Mouse (Mus musculus) adrenal gland, adult 18-20 months (tissue): Measurements from ENCODE around the gene Klhl26. TPM values are rescaled to one million over a fixed set of nuclear protein-coding genes. Genes with fewer than 3 reads are reported as not detected.
"Not testable (repeated sequence)": the region's sequence is repeated elsewhere in the genome, so short reads cannot be mapped to it uniquely, and the experiment has no call there.

ENCODE experiments used
- DNase-seq, 2 experiments: peaks; one replicate each; pipeline ENCODE4 v3.0.0; 2021 to 2022; ENCODE audit warnings: low spot score in 2 of 2
- long read RNA-seq, 2 experiments: library from polyadenylated mRNA; stranded (forward); transcript quantifications; one replicate each; pipeline ENCODE4 v2.0.0; 2021
- total RNA-seq, 2 experiments: library from RNA; stranded (reverse); gene quantifications; 1 replicate in 1 of 2; 2 replicates in 1 of 2; pipeline ENCODE4 v1.2.3; 2021

Klhl26 gene
- 10 to 100 TPM; 26.0 to 27.0 TPM for total RNA-seq
- long read RNA-seq, experiment 1, transcript Klhl26-202 (2 exons, 2,734 nt) = minor isoform, 8 of 88 reads
- long read RNA-seq, experiment 1, transcript Klhl26-201 (3 exons, 2,991 nt) = major isoform, 60 of 88 reads
- long read RNA-seq, experiment 1, partial matches to known transcripts = 2 of 88 reads
- long read RNA-seq, experiment 1, other reads (novel, unspliced or antisense) = 17 of 88 reads
- long read RNA-seq, experiment 2, transcript Klhl26-201 (3 exons, 2,991 nt) = major isoform, 67 of 131 reads
- long read RNA-seq, experiment 2, transcript Klhl26-202 (2 exons, 2,734 nt) = minor isoform, 7 of 131 reads
- long read RNA-seq, experiment 2, partial matches to known transcripts = 2 of 131 reads
- long read RNA-seq, experiment 2, other reads (novel, unspliced or antisense) = 49 of 131 reads

GRCm38 (mm10) chr8:70476333-70477268 is at the start of gene Klhl26:
Klhl26 (minus strand) TSS chr8:70476968.
- DNase-seq = peak; percentile 95 to 96

GRCm38 (mm10) chr8:70522592-70523403 is 46.0 kb upstream of the Klhl26 start:
- peak; percentile 94 to 96 for DNase-seq

- no peak for DNase-seq
Measured at GRCm38 (mm10) chr8:70519606-70520005, 42.8 kb upstream of the Klhl26 start.

GRCm38 (mm10) chr8:70519043-70519442 is 42.3 kb upstream of the Klhl26 start:
- no peak for DNase-seq

- no peak for DNase-seq
Measured at GRCm38 (mm10) chr8:70517940-70518643, 41.3 kb upstream of the Klhl26 start.

GRCm38 (mm10) chr8:70513441-70513840 is 36.7 kb upstream of the Klhl26 start:
- DNase-seq = peak; percentile 56 to 57

GRCm38 (mm10) chr8:70512253-70512903 is 35.6 kb upstream of the Klhl26 start:
- no peak for DNase-seq

- DNase-seq = no peak
Measured at GRCm38 (mm10) chr8:70511770-70512169, 35.0 kb upstream of the Klhl26 start.

GRCm38 (mm10) chr8:70511174-70511573 is 34.4 kb upstream of the Klhl26 start:
- DNase-seq = not testable (repeated sequence)

GRCm38 (mm10) chr8:70510228-70510915 is 33.6 kb upstream of the Klhl26 start, which contains the start of gene Uba52:
Uba52 (minus strand) TSS chr8:70510801.
- peak; percentile 95 for DNase-seq

GRCm38 (mm10) chr8:70509281-70509952 is 32.6 kb upstream of the Klhl26 start:
- no peak for DNase-seq

GRCm38 (mm10) chr8:70507027-70507393 is 30.2 kb upstream of the Klhl26 start:
- no peak for DNase-seq

GRCm38 (mm10) chr8:70506328-70507026 is 29.7 kb upstream of the Klhl26 start, which contains the start of gene Rex1bd:
Rex1bd (minus strand) TSS chr8:70506752.
- DNase-seq = peak; percentile 94 to 95

GRCm38 (mm10) chr8:70505698-70506327 is 29.0 kb upstream of the Klhl26 start:
- no peak for DNase-seq

GRCm38 (mm10) chr8:70504851-70505250 is 28.1 kb upstream of the Klhl26 start:
- DNase-seq = peak; percentile 79 to 80

GRCm38 (mm10) chr8:70504291-70504716 is 27.5 kb upstream of the Klhl26 start:
- peak in 1 of 2 experiments; percentile 65 for DNase-seq

- DNase-seq = peak; percentile 62 to 66
Measured at GRCm38 (mm10) chr8:70503062-70503750, 26.4 kb upstream of the Klhl26 start.
